Mouse (Mus musculus) large intestine, adult 2 months (tissue): Measurements from ENCODE around the gene Igsf9b. TPM values are rescaled to one million over a fixed set of nuclear protein-coding genes. Genes with fewer than 3 reads are reported as not detected.

ENCODE experiments used
- polyA plus RNA-seq: library from polyadenylated mRNA; depleted of rRNA; stranded (reverse); fragments of >200 nt; gene quantifications from 2 replicates; pipeline ENCODE4 v1.2.3, GENCODE M21; 2012; rRNA removed

Igsf9b gene
- polyA plus RNA-seq, 1 experiment = 1.4 TPM

Other genes with a start within 250 kb of the Igsf9b start
- 7.8 and 8.5 TPM in 2 replicates for gene Jam3, start 143.8 kb upstream of the Igsf9b start, polyA plus RNA-seq
- 0.15 TPM in 1 of 2 replicates, not detected in the other for gene Spata19, start 97.6 kb downstream of the Igsf9b start, polyA plus RNA-seq